Mouse (Mus musculus): Measurements from ENCODE around the gene Necap2.

Necap2 gene

DNA sequence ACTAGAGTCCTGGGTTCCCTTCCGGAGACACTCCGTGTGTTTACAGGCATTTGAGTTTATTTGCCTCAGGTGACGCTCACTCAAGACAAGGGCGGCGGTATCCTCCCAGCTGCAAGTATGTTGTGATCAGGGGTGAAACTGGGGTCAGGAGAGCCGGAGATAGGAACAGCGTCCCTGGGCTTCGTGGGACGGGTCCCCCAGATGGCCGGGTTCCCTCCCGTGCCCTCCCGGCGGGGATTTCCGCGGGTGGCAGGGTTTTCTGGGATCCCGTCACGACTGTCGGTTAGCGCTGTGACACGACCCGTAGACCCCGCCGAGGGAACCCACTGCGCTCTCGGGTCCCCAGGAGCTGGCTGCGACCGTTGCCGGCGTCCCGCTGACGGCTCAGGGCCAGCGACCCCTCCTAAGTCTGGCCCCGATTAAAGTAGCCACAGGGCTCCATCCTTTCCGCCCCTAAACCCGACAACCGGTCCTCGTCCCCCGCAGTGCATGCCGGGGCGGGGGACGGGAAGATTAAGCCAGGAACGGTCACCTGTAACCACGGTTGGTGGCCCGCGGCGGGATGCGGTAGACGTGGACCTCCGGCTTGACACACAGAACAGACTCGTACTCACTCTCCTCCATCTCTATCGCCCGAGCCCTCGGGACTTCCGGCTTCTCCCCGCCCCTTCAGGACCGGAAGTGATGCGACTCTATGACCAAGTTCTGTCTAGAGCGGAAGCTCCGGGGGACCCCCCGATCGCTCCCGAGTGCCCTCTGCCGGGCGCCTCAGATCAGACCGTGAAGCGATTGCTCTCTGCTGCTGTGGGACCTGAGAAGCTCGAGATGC is at the start of gene Necap2:
Necap2 (minus strand) TSS at position 677 of the 829 bp plus-strand sequence.
- DNase-seq (ENCODE audit: low spot score), result peak; percentile 94

DNA sequence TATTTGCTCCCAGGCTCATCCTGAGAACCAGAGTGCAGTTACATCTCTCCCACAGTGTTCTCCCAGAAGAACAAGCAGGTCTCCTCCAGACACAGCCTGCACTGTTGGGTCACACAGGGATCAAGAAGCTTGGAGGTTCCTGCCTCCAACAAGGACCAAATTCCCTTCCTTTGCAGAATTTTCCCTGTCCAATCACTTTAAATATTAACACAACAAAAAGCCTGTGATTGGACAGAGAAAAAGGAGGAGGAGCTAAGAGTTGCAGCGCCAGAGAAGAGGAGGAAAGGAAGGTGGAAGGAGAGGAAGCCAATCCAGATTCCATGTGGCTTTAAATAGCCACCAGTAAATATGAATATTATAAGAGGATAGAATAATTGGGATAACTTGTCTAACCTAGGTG is 44.9 kb upstream of the Necap2 start:
- DNase-seq (ENCODE audit: low spot score), result no peak

DNA sequence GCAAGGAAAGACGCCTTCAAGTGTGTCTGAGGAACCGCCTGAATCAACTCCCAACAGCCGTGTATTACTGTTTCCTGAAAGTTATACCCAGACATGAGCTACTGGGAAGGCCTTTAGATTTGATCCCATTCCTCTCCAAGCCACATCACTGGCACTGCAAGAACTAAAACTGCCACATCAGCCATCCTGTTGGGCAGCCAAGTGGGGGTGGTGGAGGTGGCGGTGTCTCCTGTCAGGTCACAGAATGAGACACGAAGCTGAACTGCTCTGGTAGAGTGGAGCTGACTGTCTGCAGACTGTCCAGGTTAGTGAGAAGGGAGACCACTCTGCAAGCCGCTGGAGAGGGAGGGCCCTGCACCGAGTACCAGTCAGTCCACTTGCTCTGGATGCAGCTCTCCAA is 44.5 kb upstream of the Necap2 start:
- no peak for DNase-seq (ENCODE audit: low spot score)

DNA sequence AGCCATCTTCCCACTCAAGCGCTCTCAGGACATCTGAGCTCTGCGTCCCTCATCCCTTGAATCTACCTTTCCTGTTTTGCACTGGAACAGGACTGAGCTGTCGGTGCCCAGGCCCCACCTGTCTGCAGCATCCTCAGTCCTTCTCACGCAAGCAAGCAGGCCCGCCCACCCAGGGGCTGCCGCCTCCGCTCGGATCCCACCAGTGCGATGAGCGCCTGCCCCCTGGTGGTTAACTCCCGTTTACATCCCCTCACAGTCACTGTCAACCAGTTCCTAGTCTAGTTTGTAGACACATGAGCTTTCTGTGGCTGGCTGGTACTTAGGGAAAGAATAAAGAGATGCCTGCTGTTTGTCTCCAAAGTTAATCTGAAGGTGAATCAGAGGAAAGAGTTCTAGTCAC is 42.5 kb upstream of the Necap2 start:
- DNase-seq (ENCODE audit: low spot score), result peak; percentile 71

DNA sequence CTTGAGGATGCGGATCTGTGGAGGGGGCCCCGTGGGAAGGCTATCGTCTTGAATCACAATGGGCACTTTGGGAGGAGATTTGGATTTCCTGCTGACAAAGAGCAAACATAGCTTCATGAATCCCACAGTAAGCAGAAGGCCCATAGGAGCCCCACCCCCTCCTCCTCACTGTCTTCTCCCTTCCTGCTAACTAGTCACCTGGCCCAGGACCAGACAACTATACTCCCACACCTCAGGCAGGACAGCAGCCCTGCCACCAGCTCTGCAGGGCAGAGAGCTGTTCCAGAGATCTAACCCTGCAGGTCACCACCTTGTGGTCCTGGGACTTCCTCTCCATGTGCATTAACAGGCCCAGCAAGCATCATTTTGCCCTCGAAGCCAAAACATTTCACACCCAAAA is 40.5 kb upstream of the Necap2 start:
- no peak for DNase-seq (ENCODE audit: low spot score)

DNA sequence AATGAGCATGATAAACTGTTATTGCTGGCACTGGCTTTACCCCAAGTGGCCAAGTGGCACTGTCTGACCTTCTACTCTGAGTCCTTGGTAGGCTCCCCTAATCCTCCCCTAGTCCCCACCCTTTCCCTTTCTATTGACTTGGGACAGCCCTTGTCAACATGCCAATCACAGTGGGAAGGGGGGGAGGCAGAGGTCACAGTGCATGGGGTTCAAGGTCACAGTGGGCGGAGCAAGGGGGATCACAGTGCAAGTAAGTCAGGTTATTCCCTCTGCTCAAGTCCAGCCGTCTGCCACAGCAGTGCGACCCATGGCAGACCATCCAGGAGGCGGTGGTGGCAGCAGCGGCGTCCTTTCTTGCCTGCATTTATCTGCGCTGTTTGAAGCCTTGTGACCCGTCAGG is 37.2 kb upstream of the Necap2 start:
- DNase-seq (ENCODE audit: low spot score), result no peak

DNA sequence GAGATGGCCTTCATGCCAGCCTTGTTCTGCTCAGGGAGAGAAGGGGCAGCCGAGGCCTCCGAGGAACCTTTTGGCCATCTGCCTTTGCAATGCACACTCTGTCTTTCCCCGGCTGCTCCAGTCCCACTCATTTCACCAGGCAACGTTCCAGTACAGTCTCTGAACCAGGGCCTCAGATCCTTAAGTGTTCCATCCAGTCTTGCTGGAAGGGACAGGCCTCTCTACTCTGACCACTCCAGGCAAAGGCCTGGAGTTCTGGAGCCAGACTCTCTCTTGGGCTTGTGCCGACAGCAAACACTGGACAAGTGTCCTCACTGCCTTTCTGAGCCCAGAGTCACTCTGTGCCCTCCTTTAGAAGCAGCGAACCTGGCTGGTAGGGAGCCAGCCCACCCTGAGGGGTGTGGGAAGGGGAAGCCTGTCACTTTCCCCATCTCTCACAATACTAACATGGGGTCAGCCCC is 36.4 kb upstream of the Necap2 start:
- peak; percentile 49 for DNase-seq (ENCODE audit: low spot score)

DNA sequence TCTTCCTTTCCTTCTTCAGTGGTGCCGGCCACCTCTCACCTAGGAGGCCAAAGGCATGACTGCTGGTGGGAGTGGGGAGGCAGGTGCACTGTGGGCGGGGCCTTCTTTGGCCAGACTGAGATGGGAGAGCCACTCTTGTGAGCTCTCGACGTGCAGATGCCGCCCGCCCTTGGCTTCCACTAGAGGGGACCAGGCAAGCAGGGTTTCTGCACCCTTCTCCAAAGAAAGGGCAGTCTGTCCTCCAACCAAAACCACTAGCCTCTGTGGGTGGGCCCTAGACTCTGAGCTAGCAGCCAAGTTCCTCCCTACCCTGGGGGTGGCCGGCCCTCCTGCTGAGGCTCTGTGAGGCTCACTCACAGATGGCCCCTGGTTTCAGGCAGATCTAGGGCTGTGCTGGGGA is 35.7 kb upstream of the Necap2 start:
- DNase-seq (ENCODE audit: low spot score), result no peak

DNA sequence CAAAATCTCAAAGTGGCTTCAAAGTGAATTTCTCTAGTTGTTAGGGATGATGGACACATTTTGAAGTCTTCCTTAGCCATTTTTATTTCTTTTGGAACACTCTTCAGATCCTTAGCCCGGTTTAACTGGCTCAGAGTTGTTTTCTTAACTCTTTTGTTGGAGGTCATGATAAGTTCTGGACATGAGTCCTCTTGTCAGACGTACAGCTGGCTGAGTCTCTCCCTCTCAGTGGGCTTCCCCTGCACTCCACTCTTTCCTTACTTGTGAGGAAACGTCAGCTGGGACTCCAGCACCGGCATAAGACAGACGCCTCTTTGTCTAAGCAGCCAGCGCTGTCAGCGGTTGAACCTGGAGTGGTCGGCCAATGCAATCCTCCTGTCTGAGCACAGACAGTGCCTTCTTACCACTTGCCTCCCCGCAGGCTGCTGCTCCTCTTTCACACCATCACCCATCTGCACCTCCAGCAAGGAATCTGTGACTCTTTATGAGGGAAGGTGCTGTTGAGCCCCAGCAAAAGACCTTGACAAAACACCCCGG is 30.1 kb upstream of the Necap2 start:
- no peak for DNase-seq (ENCODE audit: low spot score)

DNA sequence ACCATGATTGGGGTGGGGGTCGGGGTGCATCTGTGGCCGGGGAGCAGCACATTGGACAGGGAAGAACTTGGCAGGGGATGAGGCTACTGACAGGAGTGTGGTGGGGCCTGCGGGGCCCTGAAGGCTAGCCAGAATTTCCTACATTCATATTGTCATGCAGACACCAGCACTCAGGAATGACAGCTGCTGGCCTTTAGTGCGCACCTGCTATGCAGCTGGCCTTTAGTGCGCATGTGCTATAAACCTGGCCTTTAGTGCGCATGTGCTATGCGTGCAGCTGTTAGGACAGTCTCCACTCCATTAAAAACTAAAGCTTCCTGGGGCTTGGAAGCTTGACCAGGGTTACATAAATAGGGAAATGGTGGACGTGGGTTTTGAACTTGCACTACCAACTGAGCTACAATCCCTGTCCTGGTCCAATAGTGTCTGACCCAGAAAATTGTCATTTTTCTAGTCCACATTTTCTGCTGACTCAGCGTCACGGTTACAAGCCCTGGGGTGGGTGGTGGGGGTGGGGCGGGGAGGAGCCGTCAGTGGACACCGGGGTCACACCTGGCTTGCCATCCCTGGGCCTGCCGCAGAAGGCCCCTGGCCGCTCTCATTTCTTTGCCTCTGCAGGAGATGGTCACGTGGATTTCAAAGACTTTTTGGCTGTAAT is 28.5 kb upstream of the Necap2 start:
- no peak for DNase-seq (ENCODE audit: low spot score)

DNA sequence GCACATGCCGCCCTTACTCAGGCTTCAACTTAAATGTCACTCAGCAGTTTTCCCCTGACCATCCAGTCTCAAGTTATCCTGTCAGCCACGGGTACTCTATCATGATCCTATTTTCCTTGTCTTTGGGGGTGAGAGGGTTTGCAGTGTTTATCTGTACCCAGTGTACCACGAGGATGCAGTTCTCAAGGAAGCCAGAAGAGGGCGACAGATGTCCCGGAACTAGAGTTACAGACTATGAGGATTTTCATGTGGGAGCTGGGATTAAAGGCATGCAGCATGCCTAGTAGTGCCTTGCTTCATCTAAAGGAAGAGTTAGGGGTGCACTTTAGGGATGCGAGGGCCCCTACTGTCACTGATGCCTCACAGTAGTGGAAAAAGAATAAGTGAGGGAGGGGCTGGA is 23.7 kb upstream of the Necap2 start:
- no peak for DNase-seq (ENCODE audit: low spot score)

DNA sequence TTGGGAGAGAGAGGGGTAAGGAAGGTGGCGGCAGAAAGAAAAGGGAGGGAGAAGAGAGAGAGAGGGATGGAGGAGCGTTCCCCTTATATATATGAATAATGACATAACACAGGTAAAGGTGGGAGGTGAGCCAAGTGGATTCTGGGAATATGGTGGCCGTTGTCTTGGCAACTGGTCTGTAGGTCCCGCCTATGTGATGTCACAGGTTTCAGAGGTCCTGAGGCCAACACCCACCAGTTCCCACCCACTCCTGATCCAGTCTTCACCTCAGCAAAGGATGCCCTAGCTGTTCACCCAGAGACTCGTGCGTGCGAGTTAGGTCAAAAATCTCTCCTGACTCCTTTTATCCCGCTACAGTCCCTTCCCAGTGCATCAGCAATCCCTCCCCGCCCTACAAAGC is 23.1 kb upstream of the Necap2 start:
- no peak for DNase-seq (ENCODE audit: low spot score)

DNA sequence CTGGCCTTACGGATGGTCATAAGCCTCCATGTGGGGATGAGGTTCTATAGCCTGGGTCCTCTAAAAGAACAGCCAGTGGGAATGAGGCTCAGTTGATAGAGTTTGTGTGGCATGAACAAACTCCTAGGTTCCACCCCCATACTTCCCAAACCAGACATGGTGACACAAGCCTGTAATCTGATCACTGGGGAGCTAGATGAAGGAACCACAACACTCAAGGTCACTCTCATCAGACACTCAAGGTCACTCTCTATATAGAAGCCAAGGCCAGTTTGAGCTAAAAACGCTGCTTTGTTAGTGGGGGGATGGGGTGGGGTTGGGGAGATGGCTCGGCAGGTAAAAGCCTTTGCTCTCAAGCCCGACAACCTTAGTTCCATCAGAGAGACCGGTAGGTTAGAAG is 21.8 kb upstream of the Necap2 start:
- no peak for DNase-seq (ENCODE audit: low spot score)

DNA sequence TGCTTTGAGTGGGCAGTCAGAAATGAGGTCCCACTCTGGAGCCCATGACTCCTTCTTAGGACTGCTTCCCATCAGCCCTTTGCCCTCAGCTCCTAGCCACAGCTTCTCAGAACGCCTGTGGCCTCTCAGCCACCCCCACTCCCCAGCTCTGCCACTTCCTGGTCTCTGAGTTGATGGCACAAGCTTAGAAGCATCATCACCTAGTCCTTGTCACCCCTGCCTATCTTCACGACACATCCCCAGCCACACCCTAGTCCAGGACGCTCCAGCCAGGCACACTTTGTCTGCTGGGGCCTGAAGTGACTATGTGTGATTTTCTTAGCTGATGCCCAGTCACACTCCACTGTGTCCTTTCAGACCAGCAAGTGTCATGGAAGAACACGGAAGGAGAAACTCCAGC is 20.8 kb upstream of the Necap2 start:
- DNase-seq (ENCODE audit: low spot score), result no peak

DNA sequence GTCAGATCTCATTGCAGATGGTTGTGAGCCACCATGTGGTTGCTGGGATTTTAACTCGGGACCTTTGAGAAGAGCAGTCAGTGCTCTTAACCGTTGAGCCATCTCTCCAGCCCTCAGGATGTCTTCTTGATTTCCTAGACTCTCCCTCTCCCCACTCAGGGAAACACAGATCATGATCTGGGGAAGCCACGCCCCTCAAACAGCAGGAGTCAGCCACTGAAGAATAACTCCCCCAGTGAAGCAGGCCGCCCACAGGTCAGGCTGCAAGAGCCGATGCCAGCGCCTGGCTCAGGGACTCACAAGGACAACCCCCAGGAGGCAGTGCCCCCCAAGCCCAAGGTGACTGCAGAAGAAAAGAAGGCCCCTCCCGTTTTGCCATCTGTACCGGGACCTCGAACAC is 18.6 kb upstream of the Necap2 start:
- no peak for DNase-seq (ENCODE audit: low spot score)

DNA sequence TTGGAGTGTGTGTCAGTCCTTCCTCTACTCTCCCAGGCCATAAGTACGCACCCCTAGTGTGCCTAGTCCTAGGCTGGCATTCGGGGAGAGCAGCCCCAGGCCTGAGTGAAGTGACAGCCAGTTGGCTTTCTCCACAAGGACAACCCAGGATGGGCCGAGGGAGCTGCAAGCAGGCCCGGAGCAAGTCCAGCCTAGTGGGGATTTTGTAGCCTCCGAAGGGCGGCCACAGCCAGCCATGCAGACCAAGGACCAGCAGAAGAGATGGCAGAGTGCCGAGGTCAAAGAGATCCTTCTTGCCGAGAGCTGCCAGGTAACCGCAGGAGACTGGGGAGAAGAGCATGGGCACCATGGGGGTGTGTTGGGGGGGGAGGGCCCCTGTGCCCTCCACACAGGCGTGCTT is 16.9 kb upstream of the Necap2 start:
- DNase-seq (ENCODE audit: low spot score), result no peak

DNA sequence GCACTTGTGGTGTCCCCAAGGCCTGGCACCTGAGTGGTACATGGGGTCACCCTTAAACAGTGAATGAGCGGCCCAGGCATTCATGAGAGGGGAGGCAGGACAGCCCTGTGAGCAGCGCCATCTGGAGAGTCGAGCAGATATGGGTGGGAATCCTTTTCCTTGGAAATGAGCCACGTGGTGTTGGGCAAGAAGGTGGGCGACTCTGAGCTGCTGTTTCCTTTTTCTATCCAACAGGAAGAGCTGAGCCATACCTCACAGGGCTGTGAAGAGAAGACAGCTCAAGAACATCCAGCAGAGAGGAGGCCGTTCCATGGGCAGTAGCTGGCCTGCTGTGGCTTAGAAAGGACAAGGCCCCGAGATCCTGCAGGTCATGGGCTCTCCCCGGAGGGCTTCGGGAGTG is 10.6 kb upstream of the Necap2 start:
- no peak for DNase-seq (ENCODE audit: low spot score)

DNA sequence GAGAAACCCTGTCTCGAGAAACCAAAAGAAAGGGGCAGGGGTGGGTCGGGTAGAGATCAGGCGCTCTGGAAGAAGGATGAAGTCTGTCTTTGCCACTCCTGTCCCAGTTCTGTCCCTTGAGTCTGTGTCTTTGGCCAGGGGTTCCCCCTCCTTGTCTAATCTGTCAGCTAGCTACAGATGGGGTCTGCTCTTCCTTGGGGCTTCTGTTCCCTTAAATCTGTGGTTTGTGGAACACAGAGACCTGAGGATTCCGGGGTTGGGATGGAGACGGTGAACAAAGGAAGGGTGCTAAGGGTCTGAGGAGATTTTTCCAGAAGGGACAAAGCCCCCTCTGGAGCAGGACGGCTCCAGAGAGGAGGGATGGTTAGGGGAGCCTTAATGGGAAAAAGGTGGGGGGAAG is 9.9 kb upstream of the Necap2 start, which contains the start of gene Spata21:
Spata21 (plus strand) TSS at position 301 of the 400 bp plus-strand sequence.
- no peak for DNase-seq (ENCODE audit: low spot score)

DNA sequence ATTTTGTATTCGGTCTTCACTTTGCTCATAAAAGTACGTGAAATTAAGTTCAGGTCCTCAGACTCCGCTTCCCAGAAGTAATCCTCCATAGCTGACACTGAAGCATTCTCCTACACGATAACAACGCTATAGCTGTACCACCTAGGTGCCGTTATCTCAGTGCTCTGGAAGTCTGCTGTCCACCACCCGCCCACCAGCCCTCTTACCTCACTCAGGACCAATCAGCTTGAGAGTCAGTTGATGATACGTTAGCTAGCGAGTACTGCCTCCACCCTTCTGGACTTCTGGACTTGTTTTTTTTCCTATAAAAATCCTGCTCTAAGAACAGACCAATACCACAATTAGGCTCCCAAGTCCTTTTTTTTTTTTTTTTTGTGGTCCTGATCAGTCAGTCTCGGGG is 8.7 kb upstream of the Necap2 start:
- DNase-seq (ENCODE audit: low spot score), result no peak

DNA sequence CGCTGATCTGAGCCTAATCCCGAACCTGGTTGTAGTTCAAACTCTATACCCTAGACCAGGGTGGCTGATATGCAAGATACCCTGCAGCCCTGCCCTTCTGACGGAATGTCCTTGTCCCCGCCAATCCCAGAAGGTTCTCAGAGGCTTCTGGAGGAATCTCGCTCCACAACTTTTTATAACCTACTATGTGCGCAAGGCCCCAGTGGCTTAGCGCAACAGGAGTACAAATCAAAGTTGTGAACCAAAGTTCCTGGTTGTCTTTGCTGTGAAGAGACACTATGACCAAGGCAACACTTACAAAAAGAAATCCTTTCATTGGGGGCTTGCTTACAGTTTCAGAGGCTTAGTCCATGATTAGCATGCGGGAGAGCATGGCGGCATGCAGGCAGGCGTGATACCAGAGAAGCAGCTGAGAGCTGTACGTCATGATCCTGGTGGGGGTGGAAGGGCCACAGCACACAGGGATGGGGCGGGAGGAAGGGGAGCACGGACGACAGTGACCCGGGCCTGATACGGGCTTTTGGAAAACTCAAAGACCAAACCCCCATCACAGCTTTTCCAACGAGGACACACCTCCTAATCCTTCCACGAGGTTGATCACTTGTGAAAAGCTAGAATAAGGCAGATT is 467 bp upstream of the Necap2 start:
- no peak for DNase-seq (ENCODE audit: low spot score)

DNA sequence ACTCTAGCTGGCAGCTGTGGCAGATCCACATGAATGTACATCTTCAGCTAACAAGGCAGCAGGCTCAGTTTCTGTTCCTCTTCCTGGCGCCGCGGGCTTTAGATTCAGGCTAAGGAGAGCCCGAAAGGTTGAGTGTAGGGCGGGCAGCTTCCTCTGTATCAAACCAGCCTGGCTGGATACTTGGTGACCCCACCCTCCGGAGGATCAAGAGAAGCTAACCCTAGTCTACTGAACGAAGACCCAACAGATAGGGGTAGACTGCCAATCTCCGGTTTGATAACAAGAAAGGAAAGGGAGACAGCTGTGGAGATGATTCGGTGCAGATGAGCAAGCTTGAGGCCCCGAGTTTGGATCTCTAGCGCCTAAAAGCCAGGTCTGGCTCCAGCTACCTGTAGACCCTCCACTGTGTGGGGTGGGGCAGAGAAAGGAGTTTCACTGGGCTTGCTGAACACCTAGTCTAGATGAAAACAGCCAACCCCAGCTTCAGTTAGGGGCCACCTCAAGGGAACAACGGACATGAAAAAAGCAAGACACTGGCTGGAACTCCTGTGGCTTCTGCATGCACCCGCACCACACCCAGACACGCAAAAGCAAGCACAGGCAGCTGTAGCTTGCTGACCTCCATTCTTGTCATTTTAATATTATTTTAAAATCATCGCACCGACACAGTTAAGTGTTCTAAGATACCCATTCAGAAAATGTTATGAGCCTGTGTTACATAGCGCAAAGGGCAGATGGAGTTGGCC is 1.2 kb downstream of the Necap2 start:
- DNase-seq (ENCODE audit: low spot score), result no peak

DNA sequence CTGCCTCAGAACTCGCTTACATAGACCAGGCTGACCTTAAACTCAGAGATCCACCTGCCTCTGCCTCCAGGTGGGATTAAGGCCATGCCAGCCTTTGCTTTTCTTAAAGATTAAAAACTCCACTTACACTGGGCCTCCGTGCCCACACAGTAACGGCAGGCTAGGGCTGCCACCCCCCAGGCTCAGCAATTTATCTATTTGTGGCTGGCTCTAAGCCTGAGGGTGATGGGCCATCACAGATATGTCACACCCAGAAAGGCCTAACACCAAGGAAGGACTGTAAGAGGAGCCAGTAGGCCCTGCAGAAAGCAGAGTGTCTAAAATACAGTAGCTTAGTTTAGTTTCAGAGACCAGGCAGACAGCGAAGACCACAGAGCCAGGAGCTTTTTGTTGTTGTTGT is 4.0 kb downstream of the Necap2 start:
- DNase-seq (ENCODE audit: low spot score), result no peak
